Mouse (Mus musculus): ENCODE results near the gene Phf12.
A peak's percentile ranks its signal among the peaks of the same experiment; 100 is the strongest.
"Not testable (repeated sequence)": the region's sequence is repeated elsewhere in the genome, so short reads cannot be mapped to it uniquely, and the experiment has no call there.

The Phf12 gene

GRCm38 (mm10) chr11:78032809-78033195 is 50.2 kb downstream of the Phf12 start:
- no peak for DNase-seq

- no peak for DNase-seq
Observed at GRCm38 (mm10) chr11:78033931-78034617, 51.5 kb downstream of the Phf12 start.

GRCm38 (mm10) chr11:78036791-78037190 is 54.2 kb downstream of the Phf12 start:
- DNase-seq = no peak

- DNase-seq = peak; percentile 77
Observed at GRCm38 (mm10) chr11:78037831-78038752, 55.5 kb downstream of the Phf12 start, which contains the start of gene Flot2. Flot2 (plus strand) TSS chr11:78037931.

GRCm38 (mm10) chr11:78040878-78041277 is 58.3 kb downstream of the Phf12 start:
- no peak for DNase-seq

GRCm38 (mm10) chr11:78042290-78042870 is 59.8 kb downstream of the Phf12 start:
- DNase-seq = not testable (repeated sequence)

- peak; percentile 92 for DNase-seq
Observed at GRCm38 (mm10) chr11:78044758-78045251, 62.3 kb downstream of the Phf12 start.

GRCm38 (mm10) chr11:78048637-78049036 is 66.1 kb downstream of the Phf12 start:
- DNase-seq = not testable (repeated sequence)

GRCm38 (mm10) chr11:78053078-78053477 is 70.5 kb downstream of the Phf12 start:
- DNase-seq = no peak

GRCm38 (mm10) chr11:78056946-78057345 is 74.4 kb downstream of the Phf12 start:
- no peak for DNase-seq

GRCm38 (mm10) chr11:78059833-78060757 is 77.5 kb downstream of the Phf12 start:
- DNase-seq = peak; percentile 87

GRCm38 (mm10) chr11:78062563-78062962 is 80.0 kb downstream of the Phf12 start:
- no peak for DNase-seq

- no peak for DNase-seq
Observed at GRCm38 (mm10) chr11:78065906-78066305, 83.4 kb downstream of the Phf12 start.

- DNase-seq = no peak
Observed at GRCm38 (mm10) chr11:78066641-78067040, 84.1 kb downstream of the Phf12 start.

GRCm38 (mm10) chr11:78067566-78067965 is 85.0 kb downstream of the Phf12 start:
- DNase-seq = no peak

- no peak for DNase-seq
Observed at GRCm38 (mm10) chr11:78069130-78069529, 86.6 kb downstream of the Phf12 start.

GRCm38 (mm10) chr11:78069646-78070045 is 87.1 kb downstream of the Phf12 start:
- no peak for DNase-seq

- DNase-seq = no peak
Observed at GRCm38 (mm10) chr11:78071938-78072337, 89.4 kb downstream of the Phf12 start.

- DNase-seq = no peak
Observed at GRCm38 (mm10) chr11:78072425-78073130, 90.0 kb downstream of the Phf12 start.

- no peak for DNase-seq
Observed at GRCm38 (mm10) chr11:78073577-78074276, 91.2 kb downstream of the Phf12 start.

GRCm38 (mm10) chr11:78074277-78074652 is 91.7 kb downstream of the Phf12 start:
- DNase-seq = no peak
